Mouse (Mus musculus): ENCODE results near the gene Tex14.
"Not testable (repeated sequence)": the region's sequence is repeated elsewhere in the genome, so short reads cannot be mapped to it uniquely, and the experiment has no call there.

GRCm38 (mm10) chr11:87449847-87450246 lies 45.0 kb downstream of the Tex14 start:
- not testable (repeated sequence) for TF ChIP-seq CTCF (IDR thresholded peaks at IDR 0.05; ENCODE audit: insufficient read depth, low read length); POLR2A (IDR thresholded peaks at IDR 0.05; ENCODE audit: borderline replicate concordance, extremely low read depth, low read depth, low read length)
